Mouse (Mus musculus) MEL (cell line): ENCODE measurements around the gene Wdr46.

Experiments used
- CTCF ChIP-seq, 3 experiments: IDR thresholded peaks in 2 of 3; conservative IDR thresholded peaks in 1 of 3; 2 replicates each; pipeline ENCODE4 v1.5.1; 2011 to 2012; ENCODE audit warnings: low read length in 3 of 3, low read depth in 2 of 3, mild to moderate bottlenecking in 2 of 3, improper control_type of control experiment in 1 of 3, inconsistent platforms in 1 of 3, mixed read lengths in 1 of 3, moderate library complexity in 1 of 3; ENCODE audit not compliant: control insufficient read depth in 1 of 3, insufficient read depth in 1 of 3, poor library complexity in 1 of 3, severe bottlenecking in 1 of 3
- MXI1 ChIP-seq: IDR thresholded peaks from 2 replicates; pipeline ENCODE4 v1.6.1; 2011; ENCODE audit warnings: mild to moderate bottlenecking, low read depth, low read length, improper control_type of control experiment
- MYB ChIP-seq: IDR thresholded peaks from 2 replicates; pipeline ENCODE4 v1.6.1; 2011; ENCODE audit warnings: mild to moderate bottlenecking, low read depth, low read length, improper control_type of control experiment
- POLR2A ChIP-seq, 2 experiments: IDR thresholded peaks; 2 replicates each; pipeline ENCODE4 v1.6.1; 2011 to 2012; ENCODE audit warnings: low read length in 2 of 2, mild to moderate bottlenecking in 2 of 2, control low read depth in 1 of 2, improper control_type of control experiment in 1 of 2, low read depth in 1 of 2, moderate library complexity in 1 of 2; ENCODE audit not compliant: control insufficient read depth in 1 of 2, insufficient read depth in 1 of 2, poor library complexity in 1 of 2
- POLR2AphosphoS2 ChIP-seq: IDR thresholded peaks from 2 replicates; pipeline ENCODE4 v1.6.1; 2011; ENCODE audit warnings: low read length, improper control_type of control experiment
- TAL1 ChIP-seq: IDR thresholded peaks from 2 replicates; pipeline ENCODE4 v1.6.1; 2012; ENCODE audit warnings: mild to moderate bottlenecking, inconsistent platforms, low read length, moderate library complexity, mixed read lengths
- ZNF384 ChIP-seq: IDR thresholded peaks from 2 replicates; pipeline ENCODE4 v1.6.1; 2012; ENCODE audit warnings: low read depth, mild to moderate bottlenecking, inconsistent platforms, low read length, improper control_type of control experiment

DNA sequence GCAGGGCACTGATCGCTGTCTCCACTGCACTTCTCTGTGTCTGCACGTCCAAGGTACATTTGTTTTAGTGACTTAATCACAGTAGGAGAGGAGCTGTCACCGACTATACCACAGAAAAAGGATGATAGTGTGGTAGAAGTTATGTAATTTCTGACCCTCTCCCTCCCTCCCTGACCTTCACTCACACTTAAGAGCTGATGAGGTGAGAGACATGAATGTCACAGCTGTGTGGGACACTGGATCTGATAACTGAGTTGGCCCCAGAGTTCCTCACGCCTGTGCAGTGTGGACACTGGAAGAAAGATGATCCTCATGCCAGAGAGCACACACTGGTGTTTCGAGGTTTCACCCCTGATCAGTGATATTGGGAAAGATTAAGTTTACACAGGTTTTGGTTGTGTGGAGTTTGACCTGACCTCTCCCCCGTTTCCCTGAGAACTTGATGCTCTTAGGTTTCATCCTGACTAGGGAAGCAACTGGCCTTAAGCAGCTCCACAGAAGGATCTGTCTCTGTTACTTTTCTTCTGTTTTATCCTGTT, 39.1 kb downstream of the Wdr46 start:
- no peak for TF ChIP-seq CTCF (IDR thresholded peaks at IDR 0.05 in 2 of 3, conservative IDR thresholded peaks at IDR 0.05 in 1 of 3; ENCODE audit: control insufficient read depth in 1 of 3, insufficient read depth in 1 of 3, low read depth in 2 of 3, low read length in 3 of 3, poor library complexity in 1 of 3, severe bottlenecking in 1 of 3)
- no peak for TF ChIP-seq POLR2A (IDR thresholded peaks at IDR 0.05; ENCODE audit: control insufficient read depth in 1 of 2, insufficient read depth in 1 of 2, low read depth in 1 of 2, low read length in 2 of 2, poor library complexity in 1 of 2)
- TF ChIP-seq MXI1 = no peak
- no peak for TF ChIP-seq TAL1
- no peak for TF ChIP-seq ZNF384
- TF ChIP-seq MYB = no peak
- TF ChIP-seq POLR2AphosphoS2 = no peak
